Mouse (Mus musculus) bone marrow, adult 2 months (tissue): ENCODE data around the gene H1f0.
A peak's percentile ranks its signal among the peaks of the same experiment; 100 is the strongest.

Experiments used
- CTCF ChIP-seq: fragments of 200-500 bp; IDR thresholded peaks from 2 replicates; pipeline ENCODE4 v1.5.1; 2011; ENCODE audit warnings: low read length, control low read depth; ENCODE audit not compliant: control insufficient read depth, insufficient read depth
- POLR2A ChIP-seq: fragments of 200-500 bp; IDR thresholded peaks from 2 replicates; pipeline ENCODE4 v1.6.1; 2011; ENCODE audit warnings: low read depth, mild to moderate bottlenecking, control low read depth, low read length, borderline replicate concordance; ENCODE audit not compliant: control insufficient read depth

DNA sequence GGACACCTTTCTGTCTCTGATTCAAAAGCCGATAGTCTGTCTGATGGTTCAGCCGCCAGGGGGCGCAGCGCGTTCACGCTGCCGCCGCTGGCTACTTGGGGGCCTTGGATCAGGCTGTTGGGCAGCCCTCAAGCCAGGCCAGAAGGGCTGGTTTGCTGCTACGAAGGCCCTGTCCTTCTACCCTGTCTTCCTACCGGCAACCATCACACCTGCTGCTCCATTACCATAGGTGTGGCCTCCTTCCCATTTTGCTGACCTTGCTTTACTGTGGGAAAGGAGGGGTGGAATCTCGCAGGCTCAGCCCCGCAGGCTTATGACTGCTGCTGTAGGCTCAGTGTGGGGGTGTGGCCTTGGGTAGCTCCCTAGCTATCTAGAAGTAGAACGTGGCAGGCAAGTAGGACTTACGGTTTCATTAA, 9.7 kb downstream of the H1f0 start:
- TF ChIP-seq CTCF = peak; percentile 83
- no peak for TF ChIP-seq POLR2A
